Mouse (Mus musculus) heart, adult 2 months (tissue): ENCODE data around the gene Coq7. TPM values are rescaled to one million over a fixed set of nuclear protein-coding genes. Genes with fewer than 3 reads are reported as not detected.

Source experiments
- DNase-seq, 2 experiments: peaks; one replicate each; pipeline ENCODE4 v3.0.0; 2021
- H3K27ac ChIP-seq: fragments of 200-600 bp; 2 replicates; pipeline ENCODE4 v1.8.1; 2022
- H3K27me3 ChIP-seq: fragments of 200-500 bp; 2 replicates; pipeline ENCODE4 v1.6.1; 2012; ENCODE audit warnings: mild to moderate bottlenecking, low read length, inconsistent platforms, mixed read lengths; ENCODE audit not compliant: control insufficient read depth, insufficient read depth
- H3K36me3 ChIP-seq: fragments of 200-500 bp; 2 replicates; pipeline ENCODE4 v1.6.1; 2012; ENCODE audit warnings: low read length, inconsistent platforms; ENCODE audit not compliant: control insufficient read depth, insufficient read depth
- H3K4me1 ChIP-seq: fragments of 200-500 bp; 2 replicates; pipeline ENCODE4 v1.6.1; 2011; ENCODE audit warnings: low read length; ENCODE audit not compliant: control insufficient read depth, insufficient read depth
- H3K4me3 ChIP-seq: fragments of 200-600 bp; 2 replicates; pipeline ENCODE4 v1.8.1; 2022
- H3K79me2 ChIP-seq: fragments of 200-500 bp; replicated peaks from 2 replicates; pipeline ENCODE4 v1.6.1; 2012; ENCODE audit warnings: mild to moderate bottlenecking, inconsistent platforms, low read length, moderate library complexity, mixed read lengths; ENCODE audit not compliant: control insufficient read depth, insufficient read depth
- H3K9ac ChIP-seq: fragments of 200-500 bp; 2 replicates; pipeline ENCODE4 v1.6.1; 2012; ENCODE audit warnings: low read depth, mild to moderate bottlenecking, control low read depth, inconsistent platforms, low read length, mixed read lengths
- CTCF ChIP-seq: fragments of 200-600 bp; IDR thresholded peaks from 2 replicates; pipeline ENCODE4 v1.8.1; 2022; ENCODE audit warnings: antibody characterized with exemption, mild to moderate bottlenecking, moderate library complexity
- EP300 ChIP-seq: fragments of 200-500 bp; IDR thresholded peaks from 2 replicates; pipeline ENCODE4 v1.6.1; 2011; ENCODE audit warnings: low read depth, low read length, control low read depth; ENCODE audit not compliant: insufficient read depth
- POLR2A ChIP-seq: fragments of 200-500 bp; IDR thresholded peaks from 2 replicates; pipeline ENCODE4 v1.6.1; 2011; ENCODE audit warnings: mild to moderate bottlenecking, low read depth, low read length, control low read depth; ENCODE audit not compliant: insufficient read depth
- WGBS: fragments of 180-500 bp; shearing (Covaris S2); methylation state at CpG from one replicate; pipeline ENCODE4 v1.1.7; 2018; 5-methylcytosine and 5-hydroxymethylcytosine counted together
- intact Hi-C: fragments of 180-260 bp; cut with DNase I; formaldehyde crosslinking; loops from one replicate; pipeline ENCODE4 v1.15.1; 2025
- polyA plus RNA-seq: library from polyadenylated mRNA; depleted of rRNA; stranded (reverse); fragments of >200 nt; gene quantifications from 2 replicates; pipeline ENCODE4 v1.2.3, GENCODE M21; 2012
- total RNA-seq, 2 experiments: library from RNA; stranded (reverse); gene quantifications; 2 replicates each; pipeline ENCODE4 v1.2.3; 2021

The Coq7 gene
- total and polyA plus RNA-seq, 3 experiments, result 110 to 151 (median 128) TPM

DNA sequence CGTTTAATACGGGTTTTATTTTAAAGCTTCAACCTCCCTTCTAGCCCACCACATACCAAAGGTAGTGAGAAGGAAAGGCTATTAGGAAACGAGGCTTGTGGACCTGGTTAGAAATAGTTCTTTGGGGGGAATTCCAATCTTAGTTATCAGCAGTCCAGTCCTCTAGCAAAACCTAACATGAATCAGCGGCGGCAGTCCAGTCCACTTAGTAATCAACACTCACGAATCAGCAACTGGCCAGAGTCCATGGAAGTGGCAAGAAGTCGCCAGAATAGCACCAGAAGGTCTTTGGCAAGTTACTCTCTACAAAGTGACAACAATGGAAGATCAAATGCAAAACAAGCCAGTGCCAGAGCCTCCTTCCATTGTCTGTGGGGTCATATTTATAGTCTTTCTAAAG is 24.6 kb downstream of the Coq7 start:
- intact Hi-C loops, result no loop called here
- DNase-seq, result no peak
- Histone ChIP-seq H3K27me3 (no peaks in the 10 kb centered on the region), H3K27ac (no peak overlapping the region), H3K4me3 (no peak overlapping the region), H3K9ac (no peak overlapping the region), H3K79me2 (no peaks in the 10 kb centered on the region), H3K4me1 (peaks cover 3% of the 10 kb centered on the region), H3K36me3 (no peaks in the 10 kb centered on the region)
- TF ChIP-seq EP300, result no peak
- no peak for TF ChIP-seq CTCF
- no peak for TF ChIP-seq POLR2A
- 33% methylated on average over 7 of the region's 7 CpGs for WGBS

DNA sequence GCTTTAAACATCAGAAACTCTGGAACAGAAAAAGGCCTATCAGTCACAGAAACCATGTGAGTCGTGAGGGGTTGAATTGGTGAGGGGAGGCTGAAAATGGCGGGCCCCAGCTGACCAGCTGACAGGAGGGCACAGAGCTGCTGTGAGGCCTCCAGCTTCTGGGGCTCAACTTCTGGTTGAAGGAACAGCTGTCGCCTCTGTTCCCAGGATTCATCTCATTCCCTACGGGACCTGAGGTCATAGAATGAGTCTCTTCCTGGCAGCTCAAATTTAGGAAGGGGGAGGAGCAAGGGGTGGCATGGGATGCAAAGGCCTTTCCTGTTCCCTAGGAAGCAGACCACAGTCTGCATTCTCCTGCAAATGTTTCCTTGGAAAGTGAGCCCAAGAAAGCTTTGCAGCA is 29.3 kb downstream of the Coq7 start:
- intact Hi-C loops, result no loop called here
- Histone ChIP-seq H3K27me3 (no peaks in the 10 kb centered on the region; the same call in 1 of the 2 replicates), H3K27ac (peak overlapping the region; percentile 38), H3K36me3 (no peaks in the 10 kb centered on the region), H3K79me2 (no peaks in the 10 kb centered on the region), H3K4me3 (no peak overlapping the region), H3K4me1 (peaks cover 5% of the 10 kb centered on the region), H3K9ac (no peak overlapping the region)
- 54% methylated on average over 4 of the region's 4 CpGs for WGBS
- no peak for TF ChIP-seq CTCF
- no peak for TF ChIP-seq EP300
- TF ChIP-seq POLR2A, result no peak
- peak in 1 of 2 experiments; percentile 21 for DNase-seq

DNA sequence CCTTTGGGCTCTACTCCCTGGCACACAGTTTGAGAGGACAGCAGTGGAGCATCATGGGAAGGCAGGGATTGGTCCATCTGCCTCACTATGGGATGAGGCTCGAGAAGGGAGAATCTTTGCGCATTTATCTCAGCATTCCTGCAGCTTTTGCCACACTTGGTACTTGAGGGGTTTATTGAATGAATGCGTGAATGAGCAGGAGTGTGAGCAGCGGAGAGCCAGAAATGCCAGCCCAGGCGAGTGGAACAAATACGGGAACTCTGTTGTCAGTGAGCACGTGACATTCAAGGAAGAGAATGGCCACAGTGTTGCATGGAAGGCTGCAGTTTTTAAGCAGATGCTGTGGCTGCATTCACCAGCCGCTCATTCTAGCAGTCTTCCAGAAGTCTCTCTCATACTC is 30.8 kb downstream of the Coq7 start:
- intact Hi-C loops, result no loop called here
- TF ChIP-seq EP300 (no peak), CTCF (no peak), POLR2A (no peak)
- no peak for DNase-seq
- H3K9ac ChIP-seq, result no peak overlapping the region
- H3K4me3 ChIP-seq, result no peak overlapping the region
- H3K79me2 ChIP-seq, result no peaks in the 10 kb centered on the region
- H3K36me3 ChIP-seq, result no peaks in the 10 kb centered on the region
- H3K27me3 ChIP-seq, result no peaks in the 10 kb centered on the region; the same call in 1 of the 2 replicates
- H3K27ac ChIP-seq, result no peak overlapping the region
- H3K4me1 ChIP-seq, result peaks cover 5% of the 10 kb centered on the region
- 88% methylated on average over 8 of the region's 8 CpGs for WGBS

DNA sequence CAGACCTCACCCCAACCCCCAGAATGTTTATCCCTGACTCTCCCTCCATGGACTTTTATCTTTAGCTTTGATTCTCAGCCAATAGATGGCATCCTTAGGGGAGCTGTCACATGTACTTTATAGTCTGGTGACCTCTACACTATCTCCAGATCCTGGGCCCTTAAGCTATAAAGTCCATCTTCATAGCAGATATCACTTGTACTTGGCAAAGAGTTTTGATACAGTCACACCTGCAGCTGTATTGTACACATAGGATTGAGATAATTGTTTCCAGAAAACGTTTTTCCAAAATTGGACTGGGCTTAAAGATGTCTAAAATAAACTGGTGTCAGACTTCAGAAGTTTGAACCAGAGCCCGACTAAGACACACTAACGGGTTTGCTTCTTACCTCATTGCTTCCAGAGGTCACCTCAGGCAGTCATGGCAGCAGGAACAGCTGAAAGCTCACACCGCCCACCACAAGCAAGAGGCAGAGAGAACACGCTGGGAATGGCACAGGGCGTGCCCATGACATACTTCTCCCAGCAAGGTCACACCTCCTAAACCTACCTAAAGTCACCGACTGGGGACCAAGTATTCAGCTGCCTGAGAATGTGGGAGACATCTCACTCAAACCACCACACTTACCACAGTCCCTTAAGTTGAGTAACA is 33.2 kb downstream of the Coq7 start:
- no peaks in the 10 kb centered on the region; the same call in 1 of the 2 replicates for H3K27me3 ChIP-seq
- whole genome bisulfite sequencing, result 62% methylated on average over 7 of the region's 7 CpGs
- TF ChIP-seq EP300 (no peak), CTCF (no peak), POLR2A (no peak)
- H3K27ac ChIP-seq, result no peak overlapping the region
- no peak overlapping the region for H3K4me3 ChIP-seq
- DNase-seq, result no peak
- no peak overlapping the region for H3K9ac ChIP-seq
- no peaks in the 10 kb centered on the region for H3K36me3 ChIP-seq
- H3K79me2 ChIP-seq, result no peaks in the 10 kb centered on the region
- intact Hi-C loops, result no loop called here
- peaks cover 5% of the 10 kb centered on the region for H3K4me1 ChIP-seq

DNA sequence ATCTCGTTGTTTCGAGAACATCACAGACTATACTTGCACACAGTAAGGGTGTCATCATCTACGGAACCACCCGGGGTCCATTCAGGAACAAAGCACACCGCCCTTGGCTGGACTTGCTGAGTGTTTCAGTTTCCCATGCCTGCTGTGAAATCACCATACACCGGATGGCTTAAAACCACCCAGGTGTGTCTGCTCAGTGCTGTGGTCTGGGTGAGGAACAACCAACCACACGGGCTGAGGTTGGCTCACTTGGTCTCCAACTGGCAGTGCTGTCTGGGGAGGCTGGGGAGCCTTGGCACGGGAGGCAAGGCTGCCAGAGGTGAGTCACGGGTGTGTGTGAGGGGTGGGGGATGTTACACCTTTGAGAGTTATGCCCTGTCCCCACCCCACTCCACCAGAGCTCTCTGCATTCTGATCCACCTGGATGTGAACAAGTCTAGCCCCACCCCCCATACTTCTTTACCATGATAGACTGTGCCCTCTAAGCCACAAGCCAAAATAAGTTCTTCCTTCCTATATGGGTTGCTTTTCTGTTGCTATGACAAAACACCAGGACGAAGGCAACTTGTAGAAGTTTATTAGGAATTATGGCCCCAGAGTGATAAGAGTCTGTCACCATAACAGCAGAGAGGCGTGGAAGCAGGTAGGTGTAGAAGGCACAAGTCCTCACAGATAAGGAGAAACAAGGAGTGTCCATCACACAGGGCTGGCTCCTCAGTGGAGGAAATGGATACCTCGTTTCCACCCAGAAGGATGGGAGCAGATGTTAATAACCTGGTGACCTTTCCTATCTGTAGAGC is 34.0 kb downstream of the Coq7 start:
- DNase-seq, result no peak
- Histone ChIP-seq H3K4me3 (no peak overlapping the region), H3K27ac (no peak overlapping the region), H3K27me3 (no peaks in the 10 kb centered on the region; the same call in 1 of the 2 replicates), H3K36me3 (no peaks in the 10 kb centered on the region), H3K79me2 (no peaks in the 10 kb centered on the region), H3K4me1 (peaks cover 4% of the 10 kb centered on the region), H3K9ac (no peak overlapping the region)
- WGBS, result 83% methylated on average over 12 of the region's 12 CpGs
- intact Hi-C loops, result no loop called here
- TF ChIP-seq CTCF (no peak), EP300 (no peak), POLR2A (no peak)
